Mouse (Mus musculus) kidney, postnatal 36 days (tissue): Measurements from ENCODE around the gene Zfp141.

Source experiments
- DNase-seq, 2 experiments: peaks; one replicate each; pipeline ENCODE4 v3.0.0; 2021 to 2022; ENCODE audit warnings: mixed read lengths in 2 of 2

Gene Zfp141

GRCm38 (mm10) chr7:42505588-42505987 is at the start of gene Zfp141:
Zfp141 (minus strand) TSS chr7:42505740.
- DNase-seq, result peak; percentile 89 to 91

GRCm38 (mm10) chr7:42551766-42552165 is 46.2 kb upstream of the Zfp141 start:
- DNase-seq, result no peak

GRCm38 (mm10) chr7:42505186-42505585 is 354 bp downstream of the Zfp141 start:
- no peak for DNase-seq

DNA sequence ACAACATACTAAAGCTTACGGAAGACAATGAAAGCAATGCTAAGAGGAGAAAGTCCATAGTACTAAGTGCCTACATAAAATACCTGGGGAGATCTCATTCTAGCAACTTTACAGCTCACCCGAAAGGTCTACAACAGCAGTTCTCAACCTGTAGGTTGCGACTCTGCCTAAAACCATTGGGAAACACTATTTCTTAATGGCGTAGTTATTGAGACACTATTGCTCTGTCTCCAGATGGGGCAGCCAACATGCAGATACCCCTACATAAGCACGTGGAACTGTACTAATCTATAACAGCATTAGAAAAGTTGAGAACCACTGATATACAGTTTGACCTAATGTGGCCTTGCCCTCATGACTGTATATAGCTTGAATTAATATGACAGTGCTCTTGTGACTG is 7.3 kb downstream of the Zfp141 start:
- no peak for DNase-seq

DNA sequence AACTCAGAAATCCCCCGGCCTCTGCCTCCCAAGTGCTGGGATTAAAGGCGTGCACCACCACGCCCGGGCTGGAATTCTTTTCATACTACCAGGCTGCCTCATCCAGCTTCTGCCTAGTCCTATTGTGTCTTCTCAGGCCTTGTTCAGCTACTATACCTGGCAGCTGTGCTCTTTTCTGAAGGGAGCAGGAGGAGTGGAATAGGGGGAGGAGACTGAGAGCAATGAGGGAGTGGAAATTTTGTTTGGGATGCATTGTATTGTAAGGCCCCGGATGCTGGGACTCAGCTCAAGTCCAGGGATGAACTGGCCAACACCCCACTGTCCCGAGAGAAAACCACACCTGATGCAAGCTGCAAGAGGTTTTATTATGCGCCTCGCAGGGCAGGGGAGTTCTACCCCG is 8.2 kb downstream of the Zfp141 start:
- DNase-seq, result no peak

GRCm38 (mm10) chr7:42496202-42496601 is 9.3 kb downstream of the Zfp141 start:
- DNase-seq, result no peak

- DNase-seq, result no peak
Observed at GRCm38 (mm10) chr7:42490859-42491258, 14.7 kb downstream of the Zfp141 start.

DNA sequence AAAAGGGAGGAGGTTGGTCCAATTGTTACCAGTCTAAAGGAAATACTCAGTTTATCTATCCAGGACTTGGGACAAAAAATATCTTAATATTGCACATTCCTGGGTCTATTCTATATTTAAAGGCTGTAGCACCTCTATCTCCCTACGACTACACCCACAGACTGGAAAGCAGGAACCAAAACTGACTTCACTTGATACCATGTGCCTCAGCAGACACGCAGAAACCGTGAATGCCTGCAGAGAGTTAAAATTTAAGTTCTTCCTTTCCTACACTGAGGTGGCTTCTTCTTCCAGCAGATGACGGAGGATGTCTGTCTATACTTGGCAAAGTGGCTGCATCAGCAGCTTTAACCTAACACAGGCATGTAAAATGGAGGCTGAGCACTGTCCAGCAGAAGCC is 15.2 kb downstream of the Zfp141 start:
- DNase-seq, result no peak

DNA sequence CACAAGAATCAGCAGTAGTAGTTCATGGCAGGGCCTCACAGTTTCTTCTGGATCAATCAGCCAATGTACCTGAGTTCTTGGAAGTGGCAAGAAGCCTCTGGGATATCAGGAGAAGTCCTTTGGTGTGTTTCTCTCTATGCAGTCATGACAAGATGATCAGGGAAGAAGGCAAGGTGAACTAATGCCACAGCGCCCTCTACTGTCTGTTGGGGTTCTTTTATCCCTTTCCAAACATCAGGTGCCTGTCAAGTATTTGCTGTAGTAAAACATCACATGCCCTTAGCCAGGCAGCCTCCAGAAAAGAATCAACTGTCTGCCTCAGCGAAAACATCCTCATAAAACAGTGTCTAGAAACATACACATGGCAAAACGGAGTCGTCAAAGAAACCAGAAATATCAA is 50.9 kb downstream of the Zfp141 start:
- DNase-seq, result no peak

- DNase-seq, result peak; percentile 13 to 65
Observed at GRCm38 (mm10) chr7:42450618-42451017, 54.9 kb downstream of the Zfp141 start.

GRCm38 (mm10) chr7:42447850-42448249 is 57.7 kb downstream of the Zfp141 start, which contains the start of gene 4933421I07Rik:
4933421I07Rik (minus strand) TSS chr7:42448120.
- DNase-seq, result no peak

DNA sequence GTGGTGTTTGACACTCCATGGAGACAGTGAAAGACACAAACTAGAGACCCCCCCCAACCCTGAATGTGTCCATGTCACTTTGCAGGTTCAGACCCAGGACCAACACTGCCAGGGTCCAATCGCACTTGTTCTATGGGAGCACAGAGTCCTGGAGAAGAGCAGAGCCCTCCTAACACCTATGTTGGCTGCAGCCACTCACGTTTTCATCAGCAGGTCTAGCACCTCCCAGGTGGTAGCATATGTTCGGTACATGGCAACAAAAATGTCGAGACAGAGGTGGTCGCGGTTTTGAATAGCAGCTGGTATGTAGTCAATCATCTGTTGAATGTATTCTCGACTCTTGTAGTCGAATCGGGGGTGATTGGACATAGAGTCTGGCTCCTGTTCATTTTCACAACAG is 58.2 kb downstream of the Zfp141 start:
- no peak for DNase-seq
